Mouse (Mus musculus): ENCODE measurements around the gene Tab1. TPM values are rescaled to one million over a fixed set of nuclear protein-coding genes. Genes with fewer than 3 reads are reported as not detected.

Gene Tab1
- polyA plus RNA-seq, 1 experiment from 2014 or later, result 31.1 TPM

DNA sequence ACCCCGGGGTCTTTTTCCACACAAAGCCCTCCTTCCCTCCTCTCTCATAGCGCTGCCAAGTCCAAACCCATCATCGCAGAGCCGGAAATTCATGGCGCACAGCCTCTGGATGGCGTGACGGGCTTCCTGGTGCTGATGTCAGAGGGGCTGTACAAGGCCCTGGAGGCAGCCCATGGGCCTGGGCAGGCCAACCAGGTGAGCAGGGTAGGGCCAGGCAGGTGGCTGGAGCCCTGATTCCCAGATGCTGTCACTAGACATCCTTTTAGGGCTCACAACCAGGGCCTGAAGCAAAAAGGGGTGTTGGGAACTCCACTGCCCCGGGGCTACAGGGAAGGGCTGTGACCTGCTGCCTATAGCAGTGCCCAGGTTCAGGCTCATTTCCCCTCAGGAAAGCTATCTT, 22.8 kb downstream of the Tab1 start:
- no peak overlapping the region for H3K4me3 ChIP-seq
- H3K27ac ChIP-seq (replicated peaks), result no peak overlapping the region
- ATAC-seq (ENCODE audit: extremely low read depth, insufficient number of reproducible peaks, low FRiP score, low TSS enrichment), result no peak
- no peak overlapping the region for H3K4me2 ChIP-seq
- H3K36me3 ChIP-seq, result peaks cover 100% of the 10 kb centered on the region
- H3K9ac ChIP-seq, result no peak overlapping the region
- peaks cover 17% of the 10 kb centered on the region for H3K4me1 ChIP-seq
- H3K9me3 ChIP-seq, result no peaks in the 10 kb centered on the region
- 90% methylated on average over 8 of the region's 8 CpGs for WGBS
- no peaks in the 10 kb centered on the region for H3K27me3 ChIP-seq (replicated peaks)

DNA sequence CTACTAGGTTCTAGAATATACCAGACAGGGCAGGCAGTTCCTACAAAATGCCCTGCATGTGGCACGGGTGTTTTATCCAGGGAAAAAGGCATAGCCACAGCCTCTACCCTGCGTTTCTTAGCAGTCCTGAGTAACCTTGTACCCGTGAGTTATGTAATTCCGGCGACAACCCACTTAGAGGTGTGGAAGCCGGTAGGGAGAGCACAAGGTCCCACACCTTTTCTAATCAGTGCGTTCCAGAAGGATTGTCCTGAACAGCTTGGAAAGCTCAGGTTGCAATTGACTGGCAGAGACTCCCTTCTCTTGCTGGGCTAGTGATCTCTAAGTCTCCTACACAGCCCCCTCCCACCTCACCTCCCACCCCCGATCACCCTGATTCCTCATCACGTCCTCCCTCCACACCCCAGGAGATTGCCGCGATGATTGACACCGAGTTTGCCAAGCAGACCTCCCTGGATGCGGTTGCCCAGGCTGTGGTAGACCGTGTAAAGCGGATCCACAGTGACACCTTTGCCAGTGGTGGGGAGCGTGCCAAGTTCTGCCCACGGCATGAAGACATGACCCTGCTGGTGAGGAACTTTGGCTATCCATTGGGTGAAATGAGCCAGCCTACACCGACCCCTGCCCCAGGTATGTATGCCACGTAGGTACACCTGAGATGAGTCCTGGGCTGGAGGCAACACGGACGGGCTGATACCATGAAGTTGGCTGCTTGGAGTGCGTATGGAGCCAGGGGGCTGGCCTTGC, 24.4 kb downstream of the Tab1 start:
- Histone ChIP-seq H3K4me2 (no peak overlapping the region), H3K4me1 (peaks cover 17% of the 10 kb centered on the region), H3K9me3 (no peaks in the 10 kb centered on the region), H3K27ac (replicated peaks) (no peak overlapping the region), H3K4me3 (no peak overlapping the region), H3K9ac (no peak overlapping the region), H3K36me3 (peaks cover 100% of the 10 kb centered on the region), H3K27me3 (replicated peaks) (no peaks in the 10 kb centered on the region)
- no peak for ATAC-seq (ENCODE audit: extremely low read depth, insufficient number of reproducible peaks, low FRiP score, low TSS enrichment)
- WGBS, result 86% methylated on average over 22 of the region's 22 CpGs

DNA sequence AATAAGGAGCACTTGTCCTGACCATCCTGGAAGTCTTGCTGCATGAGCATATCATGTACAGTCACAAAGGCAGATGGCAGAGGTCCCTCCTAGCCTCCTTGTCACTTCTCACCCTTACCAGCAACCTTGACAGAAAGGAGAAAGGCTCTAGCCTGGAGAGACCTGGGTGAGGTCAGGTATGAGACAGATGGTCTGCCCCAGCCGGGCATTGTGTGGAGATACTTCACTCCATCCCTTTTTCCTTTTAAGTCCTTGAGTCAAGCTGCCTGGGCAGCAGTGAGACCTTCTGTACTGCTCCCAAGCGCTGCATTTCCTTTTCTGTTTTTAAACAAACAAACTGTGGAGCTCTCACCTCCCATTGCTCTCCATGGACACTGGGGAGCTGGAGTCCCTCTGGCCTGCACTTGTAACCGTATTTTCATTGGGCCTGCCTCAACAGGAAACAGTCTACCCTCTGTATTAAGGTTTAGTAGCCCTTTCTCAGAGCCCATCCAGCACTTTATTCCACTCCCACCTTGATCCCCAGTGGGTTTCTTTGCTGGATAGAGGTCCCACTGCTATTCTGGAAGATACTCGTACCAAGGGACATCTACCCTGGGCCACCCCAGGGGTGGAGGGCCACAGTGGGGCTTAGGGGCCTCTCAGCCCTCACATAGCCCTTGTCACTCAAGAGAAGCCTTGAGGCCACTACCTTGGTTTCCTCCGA, 25.2 kb downstream of the Tab1 start:
- H3K27ac ChIP-seq (replicated peaks), result 0 out of 2 replicates have a peak overlapping the region, but pooled peaks have one; percentile 40
- H3K4me1 ChIP-seq, result peaks cover 21% of the 10 kb centered on the region
- WGBS, result 63% methylated on average over 5 of the region's 5 CpGs
- no peak overlapping the region for H3K4me2 ChIP-seq
- H3K27me3 ChIP-seq (replicated peaks), result no peaks in the 10 kb centered on the region
- H3K9me3 ChIP-seq, result no peaks in the 10 kb centered on the region
- H3K36me3 ChIP-seq, result peaks cover 99% of the 10 kb centered on the region
- H3K4me3 ChIP-seq, result no peak overlapping the region
- no peak for ATAC-seq (ENCODE audit: extremely low read depth, insufficient number of reproducible peaks, low FRiP score, low TSS enrichment)
- H3K9ac ChIP-seq, result no peak overlapping the region

DNA sequence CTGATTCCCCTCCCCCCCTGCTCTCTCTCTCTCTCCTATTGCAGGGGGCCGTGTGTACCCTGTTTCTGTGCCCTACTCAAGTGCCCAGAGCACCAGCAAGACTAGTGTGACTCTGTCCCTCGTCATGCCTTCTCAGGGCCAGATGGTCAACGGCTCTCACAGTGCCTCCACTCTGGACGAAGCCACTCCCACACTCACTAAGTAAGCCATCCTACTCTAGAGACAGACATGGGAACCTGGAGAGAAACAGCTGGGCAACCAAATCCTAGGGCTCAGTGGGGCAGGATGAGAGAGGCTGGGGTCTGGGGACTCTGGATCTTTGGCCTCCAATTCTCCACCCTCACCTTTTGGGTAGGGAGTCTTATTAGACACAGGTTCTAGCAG, 25.8 kb downstream of the Tab1 start:
- WGBS, result 39% methylated on average over 4 of the region's 4 CpGs
- H3K36me3 ChIP-seq, result peaks cover 99% of the 10 kb centered on the region
- no peaks in the 10 kb centered on the region for H3K9me3 ChIP-seq
- H3K4me2 ChIP-seq, result no peak overlapping the region
- no peaks in the 10 kb centered on the region for H3K27me3 ChIP-seq (replicated peaks)
- ATAC-seq (ENCODE audit: extremely low read depth, insufficient number of reproducible peaks, low FRiP score, low TSS enrichment), result no peak
- H3K4me3 ChIP-seq, result no peak overlapping the region
- peaks cover 25% of the 10 kb centered on the region for H3K4me1 ChIP-seq
- peak overlapping the region; percentile 40; the same call in 1 of the 2 replicates for H3K27ac ChIP-seq (replicated peaks)
- 0 out of 2 replicates have a peak overlapping the region, but pooled peaks have one; percentile 6 for H3K9ac ChIP-seq

GRCm38 (mm10) chr15:80159286-80159901, 26.5 kb downstream of the Tab1 start:
- H3K9me3 ChIP-seq, result no peaks in the 10 kb centered on the region
- peaks cover 25% of the 10 kb centered on the region for H3K4me1 ChIP-seq
- no peak overlapping the region for H3K4me3 ChIP-seq
- peak overlapping the region; percentile 43 for H3K27ac ChIP-seq (replicated peaks)
- H3K4me2 ChIP-seq, result no peak overlapping the region
- peaks cover 95% of the 10 kb centered on the region for H3K36me3 ChIP-seq
- H3K9ac ChIP-seq, result peak overlapping the region; percentile 21; the same call in 1 of the 2 replicates
- 31% methylated on average over 8 of the region's 8 CpGs for WGBS
- ATAC-seq (ENCODE audit: extremely low read depth, insufficient number of reproducible peaks, low FRiP score, low TSS enrichment), result no peak
- no peaks in the 10 kb centered on the region for H3K27me3 ChIP-seq (replicated peaks)

DNA sequence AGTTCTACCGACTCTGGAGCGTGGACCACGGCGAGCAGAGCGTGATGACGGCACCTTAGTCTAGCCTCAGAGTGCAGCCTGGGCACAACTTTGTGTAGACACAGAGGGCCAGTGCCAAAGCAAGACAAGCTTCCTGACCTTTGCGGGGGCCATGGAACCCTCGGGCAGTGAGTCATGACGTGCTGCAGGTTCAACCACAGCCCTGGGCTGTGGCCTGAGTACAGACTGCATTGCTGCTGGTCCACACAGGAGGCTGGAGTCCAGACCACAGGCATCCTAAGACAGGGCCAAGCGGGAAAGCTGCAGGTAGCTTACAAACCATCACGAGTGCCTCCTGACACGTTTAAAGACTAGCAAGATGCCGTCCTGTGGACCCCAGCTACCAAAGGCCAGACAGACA, 27.3 kb downstream of the Tab1 start:
- H3K27ac ChIP-seq (replicated peaks), result peak overlapping the region; percentile 43; the same call in 1 of the 2 replicates
- H3K27me3 ChIP-seq (replicated peaks), result no peaks in the 10 kb centered on the region
- H3K4me2 ChIP-seq, result no peak overlapping the region
- peaks cover 87% of the 10 kb centered on the region for H3K36me3 ChIP-seq
- H3K9ac ChIP-seq, result no peak overlapping the region
- H3K4me1 ChIP-seq, result peaks cover 25% of the 10 kb centered on the region
- no peaks in the 10 kb centered on the region for H3K9me3 ChIP-seq
- ATAC-seq (ENCODE audit: extremely low read depth, insufficient number of reproducible peaks, low FRiP score, low TSS enrichment), result no peak
- 83% methylated on average over 13 of the region's 13 CpGs for WGBS
- H3K4me3 ChIP-seq, result no peak overlapping the region

DNA sequence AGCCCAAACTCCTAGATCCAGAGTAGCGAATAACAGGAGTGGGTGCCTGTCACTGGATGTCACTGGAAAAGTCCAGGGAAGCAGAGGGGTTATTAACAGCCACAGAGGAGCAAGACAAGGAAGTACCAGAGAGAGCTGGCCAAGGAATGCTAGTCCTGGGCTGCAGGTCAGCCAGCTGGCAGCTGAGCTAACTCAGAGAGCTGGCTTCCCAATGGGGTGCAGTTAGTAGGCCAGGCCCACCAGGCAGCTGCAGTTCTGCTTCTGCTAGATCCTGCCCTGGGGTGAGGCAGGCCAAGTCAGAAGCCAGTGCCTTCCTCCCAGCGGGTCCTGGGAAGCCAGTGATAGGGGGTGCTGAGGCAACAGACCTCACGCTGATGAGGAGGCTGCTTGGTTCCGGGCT, 27.8 kb downstream of the Tab1 start:
- no peak for ATAC-seq (ENCODE audit: extremely low read depth, insufficient number of reproducible peaks, low FRiP score, low TSS enrichment)
- Histone ChIP-seq H3K9ac (no peak overlapping the region), H3K36me3 (peaks cover 82% of the 10 kb centered on the region), H3K27me3 (replicated peaks) (no peaks in the 10 kb centered on the region), H3K27ac (replicated peaks) (no peak overlapping the region), H3K4me1 (peaks cover 25% of the 10 kb centered on the region), H3K9me3 (no peaks in the 10 kb centered on the region), H3K4me3 (no peak overlapping the region), H3K4me2 (no peak overlapping the region)
- 89% methylated on average over 4 of the region's 4 CpGs for WGBS

DNA sequence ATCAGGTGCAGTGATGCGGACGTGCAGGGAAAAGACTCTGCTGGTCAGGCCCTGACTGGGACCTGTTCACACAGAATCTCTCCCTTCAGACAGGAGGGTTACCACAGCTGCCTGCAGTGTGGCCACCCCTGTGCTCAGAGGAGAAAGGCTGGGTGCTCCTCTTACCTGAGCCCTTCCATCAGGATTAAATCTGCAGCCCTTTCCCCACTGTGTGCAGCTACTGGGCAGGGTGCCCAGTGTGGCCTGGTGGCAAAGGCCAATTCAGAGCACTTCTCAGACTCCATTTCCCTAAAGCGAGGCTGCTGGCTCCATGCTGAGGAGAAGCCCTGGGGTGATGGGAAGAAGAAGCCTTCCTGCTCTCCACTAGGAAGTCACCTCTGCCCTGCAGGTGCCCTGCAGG, 28.3 kb downstream of the Tab1 start:
- Histone ChIP-seq H3K9me3 (no peaks in the 10 kb centered on the region), H3K27me3 (replicated peaks) (no peaks in the 10 kb centered on the region), H3K4me3 (no peak overlapping the region), H3K9ac (no peak overlapping the region), H3K4me2 (no peak overlapping the region), H3K4me1 (peaks cover 25% of the 10 kb centered on the region), H3K36me3 (peaks cover 77% of the 10 kb centered on the region), H3K27ac (replicated peaks) (no peak overlapping the region)
- WGBS, result 90% methylated on average over 3 of the region's 3 CpGs
- ATAC-seq (ENCODE audit: extremely low read depth, insufficient number of reproducible peaks, low FRiP score, low TSS enrichment), result no peak

DNA sequence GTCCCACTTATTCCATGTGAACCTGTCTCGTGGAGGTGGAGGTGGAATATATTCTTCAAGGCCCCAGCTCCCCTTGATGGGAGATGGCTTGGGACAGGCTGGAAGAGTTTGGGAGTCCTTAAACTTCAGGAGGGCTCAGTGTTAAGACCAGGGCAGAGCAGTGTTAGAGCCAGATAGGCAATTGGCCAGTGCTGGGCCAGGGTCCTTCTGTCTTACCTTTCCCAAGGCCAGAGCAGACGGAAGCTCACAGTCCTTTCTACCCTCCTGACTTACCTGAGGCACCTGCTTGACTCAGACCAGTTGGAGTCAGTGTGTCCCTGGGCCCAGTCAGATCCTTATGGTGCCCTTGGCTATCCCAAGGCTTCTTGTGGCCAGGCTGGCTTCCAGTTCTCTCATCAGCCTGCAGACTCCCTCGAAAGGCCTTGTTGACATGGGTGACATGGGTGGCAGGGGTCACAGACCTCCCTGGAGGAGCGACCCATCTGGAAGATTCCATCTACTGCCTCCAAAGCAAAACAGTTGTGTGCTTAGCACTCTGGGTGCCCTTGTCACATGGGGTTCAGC, 29.6 kb downstream of the Tab1 start:
- 80% methylated on average over 4 of the region's 4 CpGs for WGBS
- no peak overlapping the region for H3K4me3 ChIP-seq
- H3K9ac ChIP-seq, result no peak overlapping the region
- no peaks in the 10 kb centered on the region for H3K27me3 ChIP-seq (replicated peaks)
- no peak for ATAC-seq (ENCODE audit: extremely low read depth, insufficient number of reproducible peaks, low FRiP score, low TSS enrichment)
- H3K36me3 ChIP-seq, result peaks cover 65% of the 10 kb centered on the region
- no peak overlapping the region for H3K4me2 ChIP-seq
- H3K4me1 ChIP-seq, result peaks cover 25% of the 10 kb centered on the region
- no peak overlapping the region for H3K27ac ChIP-seq (replicated peaks)
- no peaks in the 10 kb centered on the region for H3K9me3 ChIP-seq

GRCm38 (mm10) chr15:80163274-80163673, 30.3 kb downstream of the Tab1 start:
- no peak overlapping the region for H3K9ac ChIP-seq
- no peak for ATAC-seq (ENCODE audit: extremely low read depth, insufficient number of reproducible peaks, low FRiP score, low TSS enrichment)

GRCm38 (mm10) chr15:80163716-80164115, 30.8 kb downstream of the Tab1 start:
- no peak overlapping the region for H3K4me2 ChIP-seq
- H3K9me3 ChIP-seq, result no peaks in the 10 kb centered on the region
- no peak overlapping the region for H3K27ac ChIP-seq (replicated peaks)
- H3K27me3 ChIP-seq (replicated peaks), result no peaks in the 10 kb centered on the region
- peaks cover 18% of the 10 kb centered on the region for H3K4me1 ChIP-seq
- no peak overlapping the region for H3K4me3 ChIP-seq
- ATAC-seq (ENCODE audit: extremely low read depth, insufficient number of reproducible peaks, low FRiP score, low TSS enrichment), result no peak
- H3K9ac ChIP-seq, result no peak overlapping the region
- WGBS, result 85% methylated on average over 4 of the region's 4 CpGs
- H3K36me3 ChIP-seq, result peaks cover 52% of the 10 kb centered on the region

More at GRCm38 (mm10) chr15:80163274-80163673, 30.3 kb downstream of the Tab1 start:
- Histone ChIP-seq H3K36me3 (peaks cover 57% of the 10 kb centered on the region), H3K4me1 (peaks cover 23% of the 10 kb centered on the region), H3K27me3 (replicated peaks) (no peaks in the 10 kb centered on the region), H3K9me3 (no peaks in the 10 kb centered on the region), H3K4me3 (no peak overlapping the region), H3K4me2 (no peak overlapping the region), H3K27ac (replicated peaks) (no peak overlapping the region)
- 72% methylated on average over 11 of the region's 11 CpGs for WGBS
